Mouse (Mus musculus) hematopoietic stem cell, adult 5-6 weeks (primary cell): ENCODE data around the gene Spg11. TPM values are rescaled to one million over a fixed set of nuclear protein-coding genes. Genes with fewer than 3 reads are reported as not detected.
A peak's percentile ranks its signal among the peaks of the same experiment; 100 is the strongest.
"Not testable (repeated sequence)": the region's sequence is repeated elsewhere in the genome, so short reads cannot be mapped to it uniquely, and the experiment has no call there.

Source experiments
- ATAC-seq, 2 experiments: fragments of 125-278 bp in 1 of 2; replicated peaks in 1 of 2; 2 replicates each; pipeline ENCODE4 v1.8.0; 2016 to 2017; ENCODE audit warnings: inconsistent platforms in 2 of 2, mild to moderate bottlenecking in 2 of 2, moderate number of reproducible peaks in 2 of 2, low read depth in 1 of 2, moderate TSS enrichment in 1 of 2; ENCODE audit not compliant: low FRiP score in 2 of 2, poor library complexity in 2 of 2, severe bottlenecking in 2 of 2, insufficient read depth in 1 of 2, low TSS enrichment in 1 of 2
- total RNA-seq: library from RNA; stranded (forward); fragments of 172-1452, 232-1000 nt; gene quantifications from 2 replicates; pipeline ENCODE4 v1.2.3, GENCODE M21; 2017

The Spg11 gene
- total RNA-seq, 1 experiment from 2014 or later = 13.6 TPM

GRCm38 (mm10) chr2:122097686-122098085 is 20.5 kb downstream of the Spg11 start:
- not testable (repeated sequence) for ATAC-seq

GRCm38 (mm10) chr2:122093844-122094243 is 24.3 kb downstream of the Spg11 start:
- ATAC-seq = no peak

- no peak for ATAC-seq
These were observed 31.7 kb downstream of the Spg11 start for GRCm38 (mm10) chr2:122086446-122086845.

GRCm38 (mm10) chr2:122081728-122082456 is 36.3 kb downstream of the Spg11 start:
- ATAC-seq = no peak

DNA sequence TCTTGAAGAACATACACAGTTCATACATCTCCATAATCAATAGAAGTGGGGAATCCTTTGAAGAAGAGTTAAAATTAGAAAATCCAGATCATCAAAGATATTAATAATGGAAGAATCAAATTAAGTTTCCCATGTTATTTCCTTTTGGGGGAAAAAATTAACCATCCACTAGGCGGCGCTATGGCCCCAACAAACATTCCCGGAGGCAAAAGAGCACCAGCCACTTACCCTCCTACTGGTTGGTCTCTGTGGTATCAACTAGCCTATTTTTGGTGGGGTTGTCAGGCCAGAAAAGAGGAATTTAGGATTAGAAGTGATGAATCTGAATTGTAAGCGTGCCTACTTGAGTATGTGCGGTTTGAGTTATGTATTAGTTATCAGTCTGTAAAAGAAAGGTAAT is 48.3 kb downstream of the Spg11 start:
- ATAC-seq = peak; percentile 51 to 71; a peak in 3 of 4 replicates

- ATAC-seq = no peak
These were observed 48.9 kb downstream of the Spg11 start for GRCm38 (mm10) chr2:122069144-122069912.

GRCm38 (mm10) chr2:122066241-122066640 is 51.9 kb downstream of the Spg11 start:
- no peak for ATAC-seq

DNA sequence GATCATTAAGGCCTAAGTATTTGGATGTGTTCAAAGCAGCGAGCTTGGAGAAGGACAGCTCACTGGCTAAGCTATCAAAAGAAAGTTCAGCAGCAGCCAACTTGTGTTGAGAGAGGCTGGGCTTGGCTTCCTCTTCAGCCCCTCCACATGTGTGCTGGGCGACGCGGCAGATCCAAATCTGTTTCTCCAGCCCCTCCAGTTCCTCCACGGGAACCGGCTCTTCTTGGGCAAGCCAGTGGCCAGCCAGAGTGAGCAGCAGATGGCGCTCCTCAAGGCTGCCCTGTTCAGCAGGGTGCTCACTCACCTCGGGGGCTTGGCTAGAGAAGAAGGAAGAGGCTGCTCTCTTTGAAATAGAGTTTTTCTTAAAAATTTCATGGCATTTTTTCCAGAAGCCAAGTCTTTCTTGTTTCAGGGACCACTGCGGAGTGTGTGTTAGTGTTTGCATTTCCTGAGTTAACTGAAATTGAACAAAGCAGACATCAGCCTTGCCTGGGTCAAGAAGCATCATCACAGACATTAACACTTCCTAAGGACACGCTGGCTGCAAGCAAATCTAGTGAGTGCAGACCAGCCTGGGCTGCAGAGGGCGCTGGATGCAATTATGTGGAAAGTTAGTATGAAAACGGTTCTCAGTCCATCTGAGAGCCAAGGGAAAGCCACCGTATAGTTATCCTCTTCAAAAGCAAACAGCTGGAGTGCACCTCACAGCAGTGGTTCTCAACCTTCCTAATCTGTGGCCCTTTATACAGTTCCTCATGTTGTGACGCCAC is 52.8 kb downstream of the Spg11 start:
- peak in 1 of 2 experiments; percentile 43; a peak in 1 of 4 replicates for ATAC-seq

DNA sequence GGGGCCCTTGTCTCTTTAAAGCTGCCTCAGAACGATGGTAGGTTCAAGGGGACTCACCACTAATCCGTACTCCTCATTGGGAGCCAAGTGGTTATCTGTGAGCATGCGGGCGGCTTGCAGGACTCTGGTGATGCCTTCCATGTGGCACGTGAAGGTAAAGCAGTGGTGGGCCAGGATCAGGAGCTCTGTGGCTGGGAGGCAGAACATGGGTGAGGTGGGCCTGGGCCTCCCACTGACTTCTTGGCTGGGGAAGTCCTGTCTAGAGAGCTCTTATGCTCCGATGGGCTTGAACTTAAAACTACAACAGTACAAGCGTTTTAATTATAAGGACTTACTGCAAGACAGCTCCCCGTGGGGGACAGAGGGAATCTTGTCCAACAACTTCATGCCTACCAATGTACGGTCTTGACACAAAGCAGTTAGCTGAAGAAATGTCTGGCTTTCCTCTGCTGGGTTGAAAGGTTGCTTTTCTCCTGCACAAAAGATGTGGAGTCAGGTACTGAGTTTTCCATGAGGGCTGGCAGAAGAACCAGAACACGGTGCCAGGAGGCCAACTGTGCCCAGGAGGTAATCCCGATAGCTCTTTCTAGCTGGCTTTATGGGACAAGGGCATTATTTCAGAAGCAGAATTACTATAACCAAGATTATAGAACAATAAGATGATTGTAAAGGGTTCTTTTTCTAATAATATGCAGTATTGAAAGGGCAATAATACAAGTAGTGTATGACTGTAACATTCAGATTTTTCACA is 58.6 kb downstream of the Spg11 start:
- no peak for ATAC-seq

- no peak for ATAC-seq
These were observed 74.3 kb downstream of the Spg11 start for GRCm38 (mm10) chr2:122043926-122044325.

- no peak for ATAC-seq
These were observed 82.1 kb downstream of the Spg11 start for GRCm38 (mm10) chr2:122036064-122036463.

DNA sequence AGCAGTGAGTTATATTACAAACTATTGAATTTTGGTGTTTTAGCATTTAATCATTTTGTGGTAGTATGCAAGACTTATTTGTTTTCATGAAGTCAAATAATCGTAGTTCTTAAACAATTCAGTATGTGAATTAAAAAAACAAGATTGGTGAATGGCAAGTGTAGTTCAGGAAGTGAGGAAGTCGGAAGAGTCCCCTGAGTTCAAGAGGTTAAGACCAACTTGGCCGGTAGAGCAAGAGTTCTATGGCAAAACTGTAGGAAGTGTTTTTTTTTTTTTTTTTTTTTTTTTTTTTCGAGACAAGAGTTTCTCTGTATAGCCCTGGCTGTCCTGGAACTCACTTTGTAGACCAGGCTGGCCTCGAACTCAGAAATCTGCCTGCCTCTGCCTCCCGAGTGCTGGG is 86.2 kb downstream of the Spg11 start:
- no peak for ATAC-seq

DNA sequence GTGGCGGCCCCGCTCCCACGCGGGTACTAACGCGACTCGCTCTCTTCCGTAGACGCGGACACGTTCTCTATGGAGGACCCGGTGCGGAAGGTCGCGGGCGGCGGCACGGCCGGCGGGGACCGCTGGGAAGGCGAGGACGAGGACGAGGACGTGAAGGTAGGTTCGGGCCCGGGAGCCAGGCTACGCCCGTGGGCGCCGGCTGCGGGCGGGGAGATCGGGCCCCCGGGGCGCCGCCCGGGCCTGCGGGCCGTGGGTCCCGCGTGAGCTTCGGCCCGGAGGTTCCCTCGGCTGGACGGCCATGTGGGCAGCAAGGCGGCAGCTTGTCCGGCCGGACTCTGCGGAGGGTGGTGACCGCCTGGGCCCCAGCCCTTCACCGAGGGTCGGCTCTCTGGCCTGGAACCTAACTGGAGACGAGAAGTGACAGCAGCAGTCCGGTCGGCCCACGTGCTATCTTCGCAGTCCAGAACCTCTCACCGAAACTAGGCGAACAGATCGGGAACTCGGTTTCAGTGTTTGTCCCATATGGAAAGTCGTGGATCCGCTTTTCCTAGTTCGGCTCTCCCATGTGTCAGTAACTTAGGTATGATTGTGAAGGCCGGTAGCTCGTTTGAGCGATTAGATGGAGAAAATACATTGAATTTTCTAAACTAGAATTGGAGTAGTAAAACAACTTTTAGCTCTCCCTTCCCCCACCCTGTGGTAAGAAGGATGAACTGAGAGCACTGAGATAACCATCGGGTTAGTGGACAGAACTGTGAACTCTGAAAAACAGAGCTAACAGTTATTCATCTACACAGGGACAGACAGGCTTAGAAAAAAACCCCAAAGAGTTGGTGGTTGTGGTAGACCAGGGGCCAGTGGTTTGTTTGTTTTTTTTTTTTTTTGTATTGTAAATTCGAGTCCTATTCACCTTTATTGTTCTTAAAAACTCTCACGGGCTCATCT is 89.2 kb downstream of the Spg11 start:
- peak; percentile 2 to 5; a peak in 2 of 4 replicates for ATAC-seq

- peak; percentile 90 to 92 for ATAC-seq
These were observed 90.1 kb downstream of the Spg11 start, which contains the start of gene Eif3j1 for GRCm38 (mm10) chr2:122027862-122028755. Gene Eif3j1, plus strand, starts transcription at chr2:122028546.

GRCm38 (mm10) chr2:122027091-122027490 is 91.1 kb downstream of the Spg11 start:
- ATAC-seq = not testable (repeated sequence)
